Mouse (Mus musculus) monocyte, adult 2 months (primary cell): ENCODE data around the gene Cdh22.

Source experiments
- DNase-seq, 2 experiments: peaks; one replicate each; pipeline ENCODE4 v3.0.0; 2022; ENCODE audit warnings: low spot score in 2 of 2, low read depth in 1 of 2

Cdh22 gene

DNA sequence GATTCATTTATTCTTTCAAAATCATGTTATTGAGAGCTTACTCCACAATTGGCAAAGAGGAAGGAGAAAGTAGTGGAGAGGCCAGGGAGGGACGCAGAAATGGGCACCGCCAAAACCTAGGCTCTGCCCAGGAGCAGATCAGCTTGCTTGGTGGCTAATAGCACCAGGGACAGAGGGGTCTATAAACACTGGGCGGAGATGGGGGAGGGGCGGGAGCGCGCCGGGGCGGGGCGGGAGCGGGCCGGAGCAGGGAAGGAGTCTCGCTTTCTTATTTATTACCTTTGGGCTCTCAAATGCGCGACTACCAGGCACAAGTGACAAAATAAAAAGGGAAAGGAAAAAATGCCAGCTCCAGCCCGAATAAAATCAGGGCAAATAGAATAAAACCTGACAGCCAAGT is 23.7 kb downstream of the Cdh22 start:
- no peak for DNase-seq

DNA sequence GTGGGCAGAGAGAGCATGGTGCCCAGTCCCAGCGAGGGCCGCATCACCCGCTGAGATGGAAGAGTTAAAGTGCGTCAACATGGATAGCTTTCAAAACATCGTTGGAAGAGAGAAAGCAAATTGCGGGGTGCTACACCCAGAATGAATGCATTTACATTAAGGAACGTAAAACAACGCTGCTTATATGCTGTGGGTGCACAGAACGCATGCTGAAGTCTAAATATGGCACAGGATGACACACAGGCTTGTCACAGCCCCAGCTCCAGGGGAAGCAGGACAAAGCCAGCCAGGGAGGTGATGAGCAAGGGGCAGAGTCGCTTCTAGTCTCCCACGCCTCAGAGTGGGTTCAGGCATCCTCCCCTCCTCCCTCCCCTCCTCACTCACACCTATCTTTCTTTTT is 27.0 kb downstream of the Cdh22 start:
- DNase-seq, result no peak

DNA sequence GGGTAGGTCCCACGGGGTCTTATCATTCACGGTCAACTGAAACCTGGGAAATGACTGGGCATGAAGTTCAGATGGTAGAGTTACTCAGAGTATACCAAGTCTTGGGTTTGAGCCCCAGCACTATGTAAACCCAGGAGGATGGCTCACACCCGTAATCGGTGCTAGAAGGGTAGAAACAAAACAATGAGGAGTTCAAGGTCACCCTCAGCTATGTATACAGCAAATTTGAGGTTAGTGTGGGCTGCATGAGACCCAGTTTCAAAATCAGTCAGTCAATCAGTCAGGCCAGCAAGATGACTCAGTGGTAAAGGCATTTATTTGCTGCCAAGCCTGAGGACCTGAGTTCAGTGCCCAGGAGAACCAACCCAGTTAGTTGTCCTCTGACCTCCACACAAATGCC is 27.6 kb downstream of the Cdh22 start:
- no peak for DNase-seq

DNA sequence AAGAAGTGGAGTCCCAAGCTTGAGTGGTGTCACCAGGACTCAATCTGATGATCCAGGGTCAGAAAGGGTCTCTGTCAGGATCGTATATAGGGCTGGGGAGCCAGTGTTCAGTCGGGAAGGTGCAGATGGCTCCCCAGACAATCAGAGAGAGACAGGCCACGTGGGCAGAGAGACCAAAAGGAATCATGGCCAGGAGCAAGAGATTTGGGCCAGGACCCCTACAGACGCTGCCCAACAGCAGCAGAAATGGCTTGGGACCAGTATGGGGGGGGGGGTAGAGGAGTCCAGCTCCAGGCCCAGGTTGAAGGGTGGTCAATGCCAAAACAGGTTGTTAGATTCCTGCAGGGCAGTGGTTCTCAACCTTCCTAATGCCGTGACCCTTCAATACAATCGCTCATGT is 29.2 kb downstream of the Cdh22 start:
- no peak for DNase-seq

DNA sequence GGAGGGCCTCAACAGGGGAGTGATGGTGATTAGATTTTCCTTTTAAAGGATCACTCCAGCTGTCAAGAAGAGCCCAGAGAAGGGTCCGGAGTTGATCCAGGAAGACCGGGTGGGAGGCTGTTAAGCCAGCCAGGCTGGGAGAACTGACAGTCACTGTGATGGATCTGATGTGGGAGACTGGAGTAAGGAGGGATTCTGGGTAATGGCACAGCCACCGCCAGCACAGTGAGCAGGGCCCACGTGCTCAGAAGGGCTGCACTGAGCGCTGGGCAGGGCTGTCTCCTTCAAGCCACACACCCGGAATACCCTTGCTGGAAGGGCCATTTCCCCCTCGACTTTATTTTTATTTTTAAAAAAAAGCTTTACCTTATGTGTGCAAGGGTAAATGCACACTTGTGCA is 29.7 kb downstream of the Cdh22 start:
- no peak for DNase-seq

DNA sequence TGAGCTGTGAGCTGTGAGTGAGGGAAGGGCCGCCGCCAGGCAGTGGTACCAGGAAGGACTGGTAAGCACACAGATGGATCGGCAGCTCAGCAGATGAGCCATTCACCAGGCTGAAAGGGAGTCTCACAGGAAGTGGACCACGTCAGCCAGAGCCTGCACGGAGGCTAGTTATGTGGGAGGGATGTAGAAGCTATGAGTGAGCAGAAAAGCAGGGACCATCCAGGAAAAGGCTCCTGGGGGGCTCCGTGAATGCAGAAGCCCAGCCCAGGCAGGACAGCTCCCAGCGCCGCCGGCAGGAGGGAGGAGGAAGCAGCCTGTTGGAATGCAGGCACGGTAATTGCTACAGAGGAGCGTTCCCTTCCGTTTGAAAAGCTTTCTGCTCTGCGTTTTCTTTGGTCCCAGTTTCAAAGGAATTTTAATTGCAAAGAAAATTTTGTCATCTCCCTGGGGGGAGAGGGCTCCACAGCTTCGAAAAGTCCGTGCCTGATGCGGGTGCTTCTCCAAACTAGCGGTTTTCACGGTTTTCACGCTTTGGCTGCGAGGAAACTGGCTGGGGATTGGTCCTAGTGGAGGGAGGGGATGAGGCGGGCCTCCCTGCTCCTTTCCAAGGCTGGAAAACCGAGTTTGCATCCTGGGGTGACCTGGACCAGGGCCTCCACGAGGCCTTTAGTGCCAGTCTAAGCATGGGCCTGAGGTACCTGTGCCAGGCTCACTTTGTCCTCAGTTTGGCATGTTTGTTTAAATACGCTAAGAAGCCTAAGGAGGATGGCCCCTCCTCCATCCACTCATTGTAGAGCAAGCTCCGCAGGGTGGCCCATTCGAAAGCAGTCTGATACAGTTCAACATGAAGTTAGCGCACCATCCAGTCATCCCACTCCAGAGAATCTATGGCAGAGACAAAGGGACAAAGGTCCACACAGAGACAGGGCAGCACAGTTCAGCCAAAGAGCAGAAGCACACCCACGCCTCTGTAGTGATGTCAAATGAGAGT is 32.6 kb downstream of the Cdh22 start:
- no peak for DNase-seq

DNA sequence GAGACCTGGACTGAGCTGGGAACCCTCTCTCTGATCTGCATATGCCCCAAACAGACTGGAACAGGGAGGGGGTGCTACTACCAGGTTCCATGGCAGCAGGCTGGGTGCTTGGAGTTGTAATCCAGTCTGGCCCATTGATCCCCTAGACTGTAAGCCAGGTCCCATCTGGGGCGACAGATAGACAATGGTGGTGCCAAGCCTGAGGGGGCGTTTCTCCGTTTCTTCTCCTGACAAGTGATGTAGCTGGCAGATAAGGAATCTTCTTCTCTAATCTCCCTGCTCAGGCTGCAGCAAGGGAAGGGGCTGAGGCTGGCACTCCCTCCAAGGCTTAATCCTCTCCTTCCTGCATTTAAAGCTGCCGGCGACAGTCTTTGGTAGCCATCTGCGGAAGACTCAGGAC is 37.1 kb downstream of the Cdh22 start:
- DNase-seq, result no peak

DNA sequence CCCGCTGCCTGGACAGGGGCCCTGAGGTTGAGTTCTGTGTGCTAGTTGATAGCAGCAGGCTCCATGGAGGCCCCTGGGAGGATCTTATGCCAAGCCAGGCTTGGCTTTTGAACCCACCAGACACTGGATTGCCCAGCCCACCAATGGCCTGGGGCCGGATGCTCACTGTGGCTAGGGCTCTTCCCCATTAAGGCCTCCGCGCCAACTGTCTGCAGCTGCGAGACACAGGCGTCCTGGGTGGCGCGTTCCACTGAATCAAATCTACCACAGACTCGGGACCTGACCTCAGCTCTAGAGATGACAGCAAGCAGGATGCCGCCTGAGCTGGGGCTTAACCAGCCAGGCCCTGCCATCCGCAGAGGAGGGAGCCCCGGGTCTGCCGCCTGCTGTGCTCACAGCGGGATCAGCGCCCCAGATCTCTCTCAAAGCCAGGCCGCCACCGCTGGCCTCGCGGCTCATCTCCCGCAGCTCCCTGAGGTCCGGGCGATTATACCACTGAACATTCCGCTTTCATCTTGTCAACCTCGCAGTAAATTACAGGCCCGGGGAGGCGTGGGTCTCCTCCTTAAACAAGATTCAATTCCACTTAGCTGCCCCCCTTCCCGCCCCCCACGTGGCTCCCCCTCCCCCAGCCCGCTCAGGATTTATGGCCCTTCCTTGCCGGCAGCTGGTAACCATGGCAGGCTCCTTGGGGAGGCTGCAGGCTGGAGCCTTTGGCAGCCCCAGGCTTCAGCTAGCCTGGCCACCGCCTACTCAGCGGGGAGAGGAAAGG is 39.1 kb downstream of the Cdh22 start:
- no peak for DNase-seq

DNA sequence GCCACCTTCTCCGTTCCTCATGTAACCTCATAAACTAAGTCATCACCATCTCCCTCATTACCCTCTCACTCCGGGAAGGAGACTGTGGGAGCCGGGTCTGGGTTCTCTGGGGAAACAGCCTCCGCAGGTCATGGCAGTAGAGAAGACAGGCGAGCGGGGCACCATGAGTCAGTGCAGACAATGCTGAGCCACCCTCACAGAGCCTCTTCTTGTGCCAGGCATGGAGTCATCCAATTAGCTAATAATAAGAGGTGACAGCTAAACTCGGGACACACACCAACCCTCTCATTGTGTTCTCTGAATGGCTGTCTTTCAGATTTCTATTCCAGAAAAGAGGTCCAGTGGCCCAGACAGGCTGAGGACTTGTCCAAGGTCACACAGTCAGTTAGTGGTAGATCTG is 43.2 kb downstream of the Cdh22 start:
- DNase-seq, result no peak

DNA sequence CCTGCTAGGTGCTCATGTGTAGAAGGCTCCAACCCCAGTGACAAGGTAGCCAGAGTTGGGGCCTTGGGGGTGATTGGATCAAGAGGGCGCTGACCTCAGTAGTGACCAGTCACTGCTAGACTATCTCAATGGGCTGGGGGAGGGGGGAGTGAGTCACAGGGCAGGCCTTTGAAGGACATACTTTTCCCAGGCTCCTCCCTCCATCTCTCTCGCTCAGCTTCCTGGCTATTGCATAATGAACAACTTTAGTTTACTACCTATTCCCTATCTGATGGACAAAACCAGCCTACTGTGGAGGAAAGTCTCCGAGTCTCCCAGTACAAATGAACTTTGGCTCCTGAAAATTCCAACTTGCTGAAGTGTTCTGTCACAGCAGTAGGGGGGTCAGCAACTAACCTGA is 45.1 kb downstream of the Cdh22 start:
- no peak for DNase-seq

DNA sequence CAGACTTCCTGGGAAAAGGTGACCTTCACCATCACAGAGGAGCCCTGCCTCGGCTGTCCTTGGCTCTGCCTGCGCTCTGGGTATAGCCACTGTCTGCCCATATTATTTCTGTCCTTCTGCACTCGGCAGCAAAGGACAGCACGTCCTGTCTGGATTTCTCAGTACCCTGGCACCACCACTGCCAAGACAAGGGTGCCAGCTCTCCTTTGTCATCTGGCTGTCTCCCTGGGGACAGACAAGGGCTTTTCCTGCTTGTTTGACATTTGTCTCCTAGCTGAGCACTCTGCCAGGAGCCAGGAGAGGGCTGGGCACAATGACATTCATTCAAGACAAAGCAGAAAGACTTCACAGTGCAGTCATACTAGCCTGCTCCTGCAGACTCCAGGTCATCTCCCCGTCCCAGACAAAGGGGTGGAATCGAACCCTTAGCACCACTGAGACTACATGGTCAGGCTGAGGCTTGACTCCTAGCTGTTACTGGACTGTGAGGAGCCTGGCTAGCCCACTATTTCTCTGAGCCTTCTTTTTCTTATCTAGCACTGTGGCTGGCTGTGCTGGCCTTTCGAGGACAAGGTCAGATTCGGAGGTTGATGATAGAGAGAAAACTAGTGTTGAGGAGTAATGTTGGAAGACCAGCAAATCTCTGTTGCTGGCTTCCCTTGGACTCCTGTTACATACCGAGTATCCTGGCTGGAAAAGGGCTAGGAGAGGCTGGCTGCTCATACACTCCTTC is 46.8 kb downstream of the Cdh22 start:
- no peak for DNase-seq

DNA sequence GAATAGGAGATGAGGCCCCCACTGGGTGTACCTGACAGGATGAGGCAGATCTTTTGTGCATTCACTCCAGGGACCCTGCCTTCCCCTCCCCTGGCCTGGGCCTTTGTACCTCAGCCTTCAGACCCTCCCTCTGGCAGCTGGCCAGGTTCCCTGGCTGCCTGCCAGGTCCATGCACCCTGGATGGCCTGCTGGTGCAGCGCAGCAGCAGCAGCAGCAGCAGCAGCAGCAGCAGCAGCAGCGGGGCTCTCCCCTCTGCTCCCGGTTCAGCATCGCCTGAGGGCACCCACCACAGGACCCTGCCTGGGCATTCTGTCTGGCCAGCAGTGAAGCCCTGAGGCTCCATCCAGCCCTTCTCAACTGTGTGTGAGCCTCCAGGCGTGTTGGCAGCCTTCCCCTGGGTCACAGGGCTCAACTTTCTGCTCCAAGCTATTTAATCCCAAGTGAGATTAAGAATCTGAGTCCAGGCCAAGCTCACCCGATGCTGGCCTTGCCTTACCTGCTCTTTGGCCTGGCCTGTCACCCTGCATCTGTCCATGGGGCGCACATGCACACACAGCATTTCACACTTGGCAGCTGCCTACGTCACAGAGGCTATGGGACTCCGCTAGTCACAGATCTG is 50.5 kb downstream of the Cdh22 start:
- DNase-seq, result no peak

DNA sequence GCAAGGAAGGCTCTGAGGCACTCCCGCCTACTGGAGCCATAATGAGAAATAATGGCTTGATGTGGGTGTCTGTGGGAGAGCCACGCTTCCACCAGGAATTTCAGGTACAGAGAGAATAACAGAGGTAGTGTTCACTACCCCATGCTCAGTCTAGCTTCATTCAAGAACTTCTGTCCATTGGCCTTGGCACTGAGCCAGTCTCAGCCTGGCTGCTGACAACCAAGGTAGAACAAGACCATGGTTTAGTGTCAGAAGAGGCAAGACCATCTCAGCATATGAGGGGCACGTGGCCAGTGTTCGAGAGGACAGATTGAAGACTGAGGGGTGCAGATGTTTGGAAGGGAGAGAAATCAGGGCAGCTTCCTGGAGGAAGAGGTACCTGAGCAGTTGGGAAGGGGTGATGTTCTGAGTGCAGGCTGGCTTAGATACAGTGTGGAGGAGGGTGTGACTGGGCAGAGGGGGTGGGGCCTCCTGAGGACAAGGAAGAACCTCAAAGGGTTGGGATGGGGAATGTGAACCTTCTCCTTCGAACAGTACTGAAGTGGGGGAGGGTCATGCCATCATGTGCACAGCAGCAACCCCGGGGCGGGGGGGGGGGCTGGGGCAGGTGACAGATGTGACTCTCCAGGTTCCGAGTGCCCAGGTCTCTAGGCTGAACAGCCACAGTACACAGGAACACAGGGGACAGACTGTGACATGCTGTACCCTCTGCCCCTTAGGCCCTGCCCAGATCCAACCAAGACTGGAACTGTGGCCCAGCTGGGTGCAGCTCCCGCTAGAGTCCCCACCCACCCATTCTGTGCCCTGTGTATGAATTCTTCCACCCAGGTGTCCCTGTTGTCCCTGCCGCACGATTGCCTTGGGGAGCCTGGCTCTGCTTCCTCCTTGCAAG is 52.3 kb downstream of the Cdh22 start:
- DNase-seq, result no peak

DNA sequence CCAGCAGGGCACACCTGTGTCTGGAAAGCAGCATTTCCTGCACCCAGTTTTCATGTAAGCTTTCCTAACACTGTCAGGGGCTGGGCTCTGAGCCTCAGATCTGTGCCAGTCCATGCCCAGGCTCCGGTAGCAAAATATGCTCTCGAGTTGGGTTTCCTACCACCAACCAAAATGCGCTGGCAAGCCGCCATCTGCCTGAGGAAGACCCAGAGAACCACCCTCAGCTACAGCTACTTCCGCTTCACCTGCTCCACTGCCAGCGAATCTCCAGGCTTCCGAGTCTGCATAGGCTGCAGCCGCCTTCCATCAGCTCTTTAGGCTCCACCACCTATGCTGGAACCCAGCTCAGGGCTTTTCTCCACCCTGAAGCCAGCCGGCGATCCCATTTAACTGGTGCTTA is 55.4 kb downstream of the Cdh22 start:
- DNase-seq, result no peak

DNA sequence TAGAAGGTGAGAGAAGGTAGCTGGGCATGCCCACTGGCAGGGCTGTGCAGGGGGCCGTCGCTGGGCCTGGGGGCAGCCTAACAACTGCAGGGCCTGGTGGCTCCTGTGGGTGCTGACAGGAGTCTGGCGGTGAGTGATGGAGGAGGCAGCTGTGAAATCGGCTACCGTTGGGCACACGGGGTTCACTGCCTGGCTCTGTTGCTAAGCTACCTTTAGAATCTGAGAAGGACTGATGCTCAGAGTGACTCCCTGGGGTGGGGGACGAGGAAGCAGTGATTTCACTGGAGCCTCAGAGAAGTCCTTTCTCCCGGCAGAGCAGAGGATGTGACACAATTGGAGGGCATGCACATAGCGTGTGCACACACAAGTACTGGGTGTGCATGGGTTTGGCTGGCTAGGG is 57.7 kb downstream of the Cdh22 start:
- DNase-seq, result no peak

DNA sequence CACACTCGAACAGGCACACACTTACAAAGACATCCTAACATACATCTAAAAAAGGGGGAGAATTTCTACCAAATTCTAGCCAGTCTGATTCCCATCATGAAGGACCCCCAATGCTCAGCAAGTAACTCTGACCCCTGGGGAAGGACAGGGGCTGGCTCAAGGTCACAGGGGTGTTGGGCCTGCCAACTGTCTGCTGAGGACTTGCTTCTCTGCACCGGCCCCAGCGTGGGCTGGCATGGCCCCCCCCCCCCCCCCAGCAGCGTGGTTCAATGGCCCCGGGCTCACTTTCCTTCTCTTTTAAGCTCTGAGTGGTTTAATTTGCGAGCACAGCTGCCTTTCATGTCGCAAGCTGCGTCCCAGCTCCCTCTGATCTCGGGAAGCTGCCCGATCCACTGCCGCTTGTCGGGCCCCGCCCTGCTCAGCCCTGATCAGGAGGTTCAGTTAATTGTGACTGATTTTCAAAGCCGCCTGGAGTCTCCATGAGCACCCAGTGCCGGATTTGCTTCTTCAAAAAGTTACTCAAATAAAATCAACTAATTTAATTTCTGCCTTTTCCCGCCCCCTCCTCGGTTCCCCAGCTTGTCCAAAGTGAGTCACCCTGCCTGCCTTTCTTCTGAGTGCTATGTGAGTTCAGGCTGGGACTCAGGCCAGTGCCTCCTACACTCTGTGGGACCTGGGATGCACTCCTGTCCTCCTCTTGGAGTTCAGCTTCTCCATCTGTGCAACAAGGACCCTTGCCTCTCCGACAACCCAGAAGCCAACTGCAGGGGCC is 67.8 kb downstream of the Cdh22 start:
- DNase-seq, result no peak

DNA sequence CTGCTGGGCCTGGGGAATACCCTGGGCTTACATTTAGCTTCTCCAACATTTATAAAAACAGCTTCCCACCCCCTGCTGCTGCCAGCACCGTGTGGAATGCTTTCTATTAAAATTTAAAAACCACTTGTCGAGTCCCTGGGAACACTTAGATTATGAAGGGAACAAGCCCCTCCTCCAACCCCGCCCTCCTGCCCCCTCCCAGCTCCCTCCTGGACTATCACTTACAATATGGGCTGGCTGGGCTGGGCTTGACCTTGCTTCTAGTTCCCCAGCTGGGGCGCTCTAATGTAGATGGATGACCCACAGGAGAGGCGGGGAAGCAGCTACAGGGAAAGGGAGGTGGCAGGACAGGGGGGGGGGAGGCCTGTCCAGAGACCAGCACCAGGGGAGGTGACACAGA is 72.4 kb downstream of the Cdh22 start:
- DNase-seq, result no peak

DNA sequence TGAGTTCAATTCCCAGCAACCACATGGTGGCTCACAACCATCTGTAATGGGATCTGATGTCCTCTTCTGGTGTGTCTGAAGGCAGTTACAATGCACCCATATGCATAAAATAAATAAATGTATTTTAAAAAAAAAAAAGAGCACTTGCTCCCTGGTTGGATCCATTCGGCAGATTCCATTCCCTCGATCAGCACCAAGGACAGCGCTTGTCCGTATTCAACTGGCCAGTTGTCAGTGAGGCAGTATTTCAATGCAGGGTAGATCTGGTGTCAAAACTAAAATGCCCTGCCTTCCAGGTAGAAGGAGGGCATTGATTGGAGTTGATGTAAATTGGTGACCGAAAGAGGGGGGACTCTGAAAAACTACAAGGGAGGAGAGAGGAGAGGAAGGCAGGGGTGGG is 74.2 kb downstream of the Cdh22 start:
- DNase-seq, result no peak

DNA sequence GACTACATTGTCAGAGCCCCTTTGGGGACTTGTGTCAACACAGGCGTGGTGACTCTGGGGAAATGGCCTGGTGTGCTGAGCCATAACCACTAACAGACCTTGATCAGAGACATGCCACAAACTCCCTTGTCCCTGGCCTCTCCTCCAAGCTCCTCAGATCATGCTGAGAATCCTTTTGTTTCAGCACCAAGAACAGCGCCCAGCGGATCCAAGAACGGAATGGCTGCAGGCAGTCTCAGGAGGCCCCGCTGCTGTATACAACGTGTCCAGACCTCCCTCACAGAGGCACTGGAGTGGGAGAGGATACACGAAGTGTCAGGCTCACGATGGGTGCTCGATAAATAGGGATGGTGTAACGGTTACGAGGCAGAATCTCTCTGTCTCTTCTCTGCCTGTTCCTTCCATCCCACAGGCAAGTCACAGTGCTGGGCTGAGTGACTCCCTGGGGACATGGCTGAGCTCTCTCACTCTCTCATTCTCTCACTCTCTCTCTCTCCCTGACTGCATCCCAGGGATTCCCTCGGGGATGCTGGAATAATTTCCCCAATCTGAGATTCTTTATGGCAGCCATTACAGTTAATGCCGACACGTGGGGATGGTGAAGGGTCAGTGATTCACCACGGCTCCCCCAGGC is 75.5 kb downstream of the Cdh22 start:
- DNase-seq, result no peak
